Mouse (Mus musculus) spleen, postnatal 36 days (tissue): Measurements from ENCODE around the gene Ino80b.

ENCODE experiments used
- DNase-seq, 2 experiments: peaks; one replicate each; pipeline ENCODE4 v3.0.0; 2022; ENCODE audit warnings: low spot score in 2 of 2, mixed read lengths in 1 of 2

The Ino80b gene

DNA sequence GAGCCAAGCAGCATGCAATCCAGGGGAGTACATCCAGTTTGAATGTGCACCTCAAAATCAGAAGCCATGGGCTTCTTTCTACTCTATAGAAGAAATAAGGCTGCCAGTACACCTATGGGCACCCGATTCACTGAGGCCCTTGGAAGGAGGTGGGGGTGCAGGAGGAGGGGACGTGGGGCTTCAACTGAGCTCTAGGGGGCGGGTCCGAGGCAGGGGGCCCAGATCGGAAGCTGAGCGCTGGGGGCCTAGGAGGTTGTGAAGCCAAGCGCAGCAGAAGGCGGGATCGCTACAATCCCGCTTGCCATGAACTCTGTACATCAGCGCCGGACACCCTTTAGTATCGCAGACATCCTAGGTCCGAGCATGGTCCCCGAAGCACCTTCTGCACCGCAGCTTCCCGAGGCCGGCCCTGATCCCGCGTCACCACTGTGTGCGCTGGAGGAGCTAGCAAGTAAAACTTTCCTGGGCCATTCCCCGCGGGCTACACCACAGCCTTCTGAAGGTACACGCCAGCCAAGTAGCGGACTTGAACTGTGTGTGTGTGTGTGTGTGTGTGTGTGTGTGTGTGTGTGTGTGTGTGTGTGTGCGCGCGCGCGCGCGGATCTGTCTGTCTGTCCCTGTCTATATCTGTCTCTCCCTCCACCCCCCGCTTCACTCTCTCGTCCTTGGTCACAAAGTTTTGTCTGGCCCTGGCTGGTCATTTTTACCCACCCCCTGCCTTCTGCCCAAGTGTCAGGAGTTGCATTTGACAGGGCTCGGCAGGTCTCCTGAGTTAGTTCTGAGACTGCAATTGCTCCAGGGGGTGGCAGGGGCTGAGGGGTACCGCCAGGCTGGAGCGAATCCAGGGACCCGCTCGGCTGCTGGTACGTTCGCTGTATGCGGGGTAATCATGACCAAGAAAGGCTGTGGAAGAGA is 38.9 kb downstream of the Ino80b start, which contains the start of gene Lbx2:
Gene Lbx2 (plus strand): TSS at position 247 of the 915 bp plus-strand sequence.
- DNase-seq: no peak

DNA sequence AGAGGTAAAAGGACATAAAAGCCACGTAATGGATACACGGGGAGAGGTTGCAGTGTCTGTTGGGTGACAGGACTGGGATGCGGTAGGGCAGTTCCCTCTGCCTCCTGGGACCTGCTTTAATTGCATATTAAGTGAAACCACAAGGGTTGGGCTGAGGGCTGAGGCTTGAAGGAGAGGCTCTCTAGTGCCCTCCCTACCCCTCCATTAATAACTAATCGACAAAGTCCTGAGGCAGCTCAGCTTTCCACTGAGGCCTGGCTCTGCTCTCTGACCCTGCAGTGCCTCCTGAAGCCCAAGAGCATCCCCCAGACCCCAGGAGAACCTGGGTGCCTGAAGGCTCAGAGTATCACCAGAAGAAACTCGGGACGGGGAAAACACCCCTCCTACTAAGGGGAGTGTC is 40.8 kb downstream of the Ino80b start:
- DNase-seq: no peak

- no peak for DNase-seq
Measured at GRCm38 (mm10) chr6:83083497-83083896, 41.7 kb downstream of the Ino80b start.

DNA sequence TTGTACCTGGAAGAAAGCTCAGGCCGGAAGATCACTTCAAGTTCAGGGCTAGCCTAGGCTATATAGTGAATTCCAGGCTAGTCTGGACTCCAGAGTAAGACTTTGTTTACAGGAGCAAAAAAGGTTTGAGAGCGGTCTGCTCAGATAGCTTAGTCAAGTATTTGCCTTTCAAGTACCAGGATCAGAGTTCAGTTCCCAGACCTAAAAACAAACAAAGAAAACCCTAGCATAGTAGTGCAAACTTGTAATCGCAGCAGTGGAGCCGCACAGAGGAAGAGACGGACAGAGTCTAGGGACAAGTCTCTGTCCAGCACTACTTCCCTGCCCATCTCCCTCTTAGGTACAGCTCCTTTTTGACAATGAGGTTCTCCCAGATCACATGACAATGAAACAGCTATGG is 45.0 kb downstream of the Ino80b start:
- no peak for DNase-seq

DNA sequence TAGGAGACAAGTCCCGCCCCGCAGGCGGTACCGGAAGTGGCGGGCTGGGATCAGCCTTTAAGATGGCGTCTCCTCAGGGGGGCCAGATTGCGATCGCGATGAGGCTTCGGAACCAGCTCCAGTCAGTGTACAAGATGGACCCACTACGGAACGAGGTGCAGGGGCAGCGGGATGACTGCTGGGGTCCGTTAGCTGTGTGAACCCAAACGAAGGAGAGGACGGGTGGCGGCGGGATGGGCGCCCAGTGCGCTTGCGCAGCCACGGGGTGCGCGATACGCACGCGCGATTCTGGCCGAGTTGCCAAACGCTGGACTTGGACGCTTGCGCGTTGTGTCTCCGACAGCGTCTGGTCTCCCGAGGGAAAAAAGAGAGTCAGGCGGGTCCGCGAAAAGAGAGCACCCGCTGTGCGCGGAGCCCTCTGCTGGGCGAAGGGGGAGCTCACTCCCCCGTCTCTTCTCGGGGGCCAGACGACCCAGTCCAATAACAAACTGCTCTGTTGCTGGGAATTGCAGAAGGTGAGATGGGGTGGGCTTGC is 46.8 kb downstream of the Ino80b start:
- DNase-seq: peak; percentile 97 to 99

DNA sequence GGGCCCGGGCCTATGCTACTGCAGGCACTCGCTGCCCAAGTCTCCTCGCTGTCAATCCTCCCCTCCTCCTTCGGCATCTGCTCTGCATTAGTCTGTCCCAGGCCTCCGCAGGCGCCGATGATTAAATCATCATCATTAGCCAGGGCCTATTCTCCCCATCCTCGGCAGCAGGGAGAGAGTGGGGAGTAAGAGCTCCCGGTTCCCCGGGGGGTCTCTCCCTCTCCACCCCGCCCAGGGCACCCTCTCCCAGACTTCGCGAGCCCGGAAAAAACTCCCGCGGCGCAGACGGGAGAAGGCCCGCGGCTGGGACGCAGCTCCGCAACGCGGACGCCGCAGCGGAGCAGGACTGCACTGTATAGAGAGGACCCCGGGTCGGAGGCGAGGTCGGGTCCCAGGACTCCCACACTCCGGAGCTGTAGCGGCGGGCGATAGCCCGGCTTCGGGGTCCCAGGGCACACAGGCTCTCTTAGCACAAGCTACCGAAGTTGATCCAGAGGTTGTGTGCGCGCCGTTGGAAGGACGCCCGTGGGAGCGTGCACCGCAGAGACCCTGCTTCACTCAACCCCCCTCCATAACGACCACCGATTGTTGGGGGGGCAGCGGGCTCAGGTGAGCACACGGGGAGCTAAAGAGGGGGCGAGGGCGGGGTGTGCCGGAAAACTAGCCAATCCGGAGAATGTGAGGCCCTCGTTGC is 47.5 kb downstream of the Ino80b start, which contains the start of gene Pcgf1:
Gene Pcgf1 (plus strand): TSS at position 240 of the 694 bp plus-strand sequence.
- peak in 1 of 2 experiments; percentile 28 for DNase-seq

DNA sequence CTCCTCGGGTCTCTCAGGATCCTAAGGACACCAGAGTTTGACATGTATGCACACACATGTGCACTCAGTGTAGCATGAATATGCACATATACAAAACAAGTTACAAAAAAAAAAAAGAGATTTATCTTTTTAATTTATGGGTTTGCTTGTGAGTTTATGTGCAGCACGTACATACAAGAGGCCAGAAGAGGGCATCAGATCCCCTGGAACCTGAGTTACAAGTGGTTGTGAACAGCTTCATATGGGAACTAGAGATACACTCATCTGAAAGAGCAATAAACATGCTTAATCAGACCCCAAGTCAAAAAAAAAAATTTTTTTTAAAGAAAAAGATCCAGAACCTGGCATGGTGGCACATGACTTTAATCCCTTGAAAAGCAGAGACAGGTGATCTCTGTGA is 50.3 kb downstream of the Ino80b start:
- DNase-seq: peak in 1 of 2 experiments; percentile 29
